Mouse (Mus musculus) B cell, adult 2 months (primary cell): Measurements from ENCODE around the gene Morn1.

Experiments used
- DNase-seq, 2 experiments: peaks; one replicate each; pipeline ENCODE4 v3.0.0; 2022

Morn1 gene

DNA sequence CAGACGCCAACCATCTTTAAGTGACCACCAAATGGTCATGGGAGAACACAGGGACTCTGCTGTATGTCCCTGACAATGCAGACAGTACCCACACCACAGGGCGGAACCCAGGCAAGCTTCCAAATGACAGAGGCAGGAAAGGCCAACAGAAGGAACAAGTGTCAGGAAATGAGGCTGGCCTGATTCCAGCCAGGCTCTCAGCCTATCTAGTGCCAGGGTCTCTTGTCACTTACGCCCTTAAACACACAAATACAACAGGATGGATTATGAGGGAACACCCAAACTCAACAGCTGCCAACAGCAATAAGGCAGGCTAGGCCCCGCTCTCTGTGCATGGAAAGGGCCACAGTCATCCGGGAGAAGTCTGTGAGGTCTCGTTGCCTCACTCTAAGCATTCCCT lies 78.2 kb downstream of the Morn1 start:
- no peak for DNase-seq

DNA sequence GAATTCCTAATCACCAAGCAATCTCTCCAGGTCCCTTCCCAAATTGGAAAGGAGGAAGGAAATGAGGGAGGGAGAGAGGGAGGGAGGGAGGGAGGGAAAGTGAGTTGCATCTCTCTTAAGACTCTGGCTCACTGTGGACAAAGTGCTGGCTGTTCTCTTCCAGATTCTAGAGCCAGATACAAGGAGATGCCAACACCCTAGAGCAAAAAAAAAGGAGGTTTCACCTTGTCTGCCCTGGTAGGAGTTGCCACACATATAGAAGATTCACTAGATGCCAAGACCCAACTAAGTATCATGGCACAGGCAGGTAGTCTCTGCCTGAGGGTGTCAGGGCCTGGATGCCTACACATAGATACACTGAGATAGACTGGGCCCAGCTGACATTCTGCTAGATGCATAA lies 79.5 kb downstream of the Morn1 start:
- DNase-seq = no peak

DNA sequence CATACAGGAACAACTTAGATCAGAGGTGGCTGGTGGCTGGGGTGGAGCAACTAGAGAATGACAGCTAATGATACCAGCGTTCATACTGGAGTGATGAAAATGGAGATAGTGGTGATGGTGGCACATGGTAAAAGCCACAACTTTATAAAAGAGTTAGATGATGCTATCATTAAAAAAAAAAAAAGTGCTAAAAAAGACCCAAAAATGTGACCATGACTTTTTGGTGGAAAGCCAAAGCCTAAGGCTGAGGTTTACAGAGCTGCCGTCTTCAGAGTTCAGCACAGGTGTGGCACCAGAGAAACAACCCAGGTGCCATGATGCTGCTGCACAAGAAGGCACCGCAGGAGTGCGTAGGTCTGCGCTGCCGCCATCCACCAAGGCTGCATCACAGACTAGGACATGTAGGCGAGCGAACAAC lies 82.5 kb downstream of the Morn1 start:
- no peak for DNase-seq

DNA sequence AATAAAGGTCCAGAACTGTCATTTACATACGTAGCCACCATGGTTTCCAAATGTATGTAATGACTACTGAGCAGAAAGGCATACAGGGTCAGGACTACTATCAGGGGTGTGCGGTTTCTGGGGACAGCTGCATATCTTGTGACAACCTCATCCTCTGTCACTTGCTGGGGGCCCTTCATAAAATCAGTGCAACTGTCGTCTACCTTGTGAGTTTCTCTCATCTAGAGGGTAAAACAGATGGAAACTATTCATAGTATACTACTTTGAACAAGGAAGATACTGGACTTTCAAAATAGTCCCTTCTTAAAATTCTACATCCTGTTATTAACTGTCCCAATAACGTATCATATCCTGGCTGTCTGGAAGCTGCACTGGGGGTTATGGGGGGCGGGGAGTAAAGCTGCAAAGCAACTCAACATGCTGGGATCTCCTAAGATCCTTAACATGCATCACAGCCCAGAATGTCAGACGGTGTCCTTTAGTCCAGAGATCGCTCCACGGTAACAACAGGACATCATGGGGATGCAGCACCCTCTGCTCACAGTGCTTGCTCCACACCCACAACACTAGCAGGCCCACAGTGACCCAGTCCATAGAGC lies 84.3 kb downstream of the Morn1 start:
- no peak for DNase-seq

DNA sequence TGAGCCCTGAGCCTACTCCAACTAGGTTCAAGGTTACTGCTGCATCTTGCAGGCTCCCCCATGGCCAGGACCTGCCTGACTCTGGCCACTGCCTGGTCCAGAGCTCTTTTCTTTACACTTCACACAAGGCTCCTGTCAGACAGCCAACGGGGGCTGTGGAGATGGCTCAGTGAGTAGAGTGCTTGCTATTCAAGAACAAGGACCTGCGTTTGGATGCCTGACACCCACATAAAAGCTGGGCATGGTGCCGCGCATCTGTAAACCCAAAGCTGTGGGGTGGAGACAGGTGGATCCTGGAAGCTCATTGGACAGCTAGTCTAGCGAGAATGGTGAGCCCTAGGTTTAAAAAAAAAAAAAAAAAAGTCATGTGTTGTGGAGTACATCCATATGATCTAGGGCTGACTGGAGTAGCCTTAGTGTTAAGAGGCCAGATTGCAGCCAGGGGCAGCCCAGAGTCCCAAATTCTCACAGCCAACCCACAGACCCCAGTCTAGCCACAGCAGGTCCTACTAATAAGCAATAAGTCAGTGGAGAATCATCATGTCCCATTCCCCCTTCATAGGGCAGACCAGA lies 85.7 kb downstream of the Morn1 start:
- no peak for DNase-seq

DNA sequence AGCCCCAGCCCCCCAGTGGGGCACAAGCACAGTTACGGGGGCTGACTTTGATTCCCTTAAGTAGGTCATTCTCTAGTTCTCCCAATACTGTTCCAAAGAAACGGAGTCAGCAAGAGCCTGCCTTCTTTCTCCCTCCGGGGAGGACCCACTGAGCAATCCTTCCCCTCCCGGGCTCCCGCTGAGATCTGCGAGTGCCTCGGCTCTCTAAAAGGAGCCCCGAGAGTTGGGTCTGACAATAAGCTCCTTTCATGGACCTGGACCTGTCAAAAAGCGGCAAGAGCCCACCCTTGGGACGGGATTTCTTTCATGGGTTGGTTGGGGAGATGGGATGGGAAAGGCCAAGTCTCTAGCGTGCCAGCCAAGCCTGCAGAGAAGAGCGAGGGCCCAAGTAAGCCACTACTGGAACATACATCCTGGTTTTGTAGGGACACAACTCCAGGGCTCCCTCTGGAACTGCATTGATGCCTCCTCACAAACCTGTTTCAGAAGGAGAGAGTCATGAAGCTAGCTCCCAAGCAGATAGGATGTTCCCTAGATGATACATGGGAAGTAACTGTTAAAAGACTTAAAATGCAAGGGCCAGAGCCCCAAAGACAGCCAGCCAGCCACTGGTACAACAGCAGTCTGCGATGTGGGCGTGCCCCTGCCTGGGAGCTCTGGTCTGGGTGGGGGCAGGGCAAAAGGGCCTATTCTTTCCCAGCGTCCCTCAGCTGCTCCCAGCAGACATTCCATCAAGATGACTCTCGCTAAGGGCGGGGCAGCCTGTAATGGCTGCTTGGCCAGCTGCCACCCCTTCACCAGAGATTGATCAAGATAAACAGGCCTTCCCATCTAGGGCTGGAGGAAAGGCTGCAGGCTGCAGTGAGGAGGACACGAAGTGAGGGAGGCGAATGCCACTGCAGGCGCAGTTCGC lies 86.8 kb downstream of the Morn1 start:
- DNase-seq = no peak

DNA sequence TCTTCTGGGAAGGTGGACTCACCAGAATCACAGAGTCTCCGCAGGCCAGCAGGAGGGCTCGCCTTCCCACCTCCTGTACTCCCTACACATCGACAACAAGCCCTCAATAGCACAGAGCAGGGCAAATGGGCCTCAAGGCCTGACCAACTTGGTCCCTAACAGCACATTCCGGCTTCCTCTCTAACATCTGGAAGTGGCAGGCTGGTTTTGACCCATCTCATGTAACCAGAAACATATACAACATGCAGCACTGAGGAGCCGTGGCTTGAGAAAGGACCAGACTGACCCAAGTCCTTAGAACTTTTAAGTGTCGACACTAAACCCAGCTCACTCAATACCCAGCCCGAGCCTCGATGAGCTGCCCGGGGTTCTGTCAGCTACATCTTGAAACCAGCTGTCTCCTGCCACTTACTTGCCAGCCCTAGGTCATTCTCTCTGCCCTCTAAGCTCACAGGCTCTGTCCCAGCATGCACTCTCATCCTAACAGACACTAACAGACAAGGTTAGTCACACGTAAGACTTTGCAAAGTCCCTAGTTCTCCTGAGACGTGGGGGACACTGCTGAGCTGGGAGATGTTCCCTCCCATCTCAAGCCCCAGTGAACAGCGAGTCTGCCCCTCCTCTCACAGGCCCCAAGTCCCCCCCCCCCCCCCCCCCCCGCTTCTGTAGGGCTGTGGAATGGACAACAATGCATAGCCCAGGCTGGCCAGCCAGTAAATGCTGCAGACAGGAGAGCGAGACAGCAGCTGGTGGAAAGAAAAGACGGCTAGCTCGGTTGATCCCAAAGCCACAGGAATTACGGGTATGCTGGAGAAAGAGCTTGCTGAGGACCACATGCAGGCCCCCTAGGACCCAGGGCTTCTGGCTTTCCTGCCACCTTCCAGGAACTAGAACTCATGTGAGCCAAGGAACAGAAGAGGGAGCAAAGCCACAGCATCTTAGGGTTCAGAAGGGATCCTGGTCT lies 87.7 kb downstream of the Morn1 start:
- DNase-seq = no peak

DNA sequence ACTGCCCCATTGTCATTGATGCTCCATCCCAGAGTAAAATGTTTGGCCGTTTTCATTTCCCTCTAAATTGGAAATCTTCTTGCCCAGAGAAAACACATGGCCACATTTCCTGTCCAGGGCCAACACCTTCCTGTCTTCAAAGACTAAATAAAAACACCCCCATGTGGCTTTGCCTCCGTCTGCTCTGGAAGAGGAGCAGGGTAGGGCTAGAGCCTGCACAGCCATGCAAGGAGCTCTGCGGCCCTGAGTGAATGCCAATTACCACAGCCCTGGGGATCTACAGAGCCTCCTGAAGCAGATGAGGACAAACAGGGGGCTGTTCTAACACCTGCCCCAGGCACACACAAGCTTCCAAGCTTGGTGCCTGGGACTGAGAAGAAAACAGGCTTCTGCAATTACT lies 89.8 kb downstream of the Morn1 start:
- no peak for DNase-seq

DNA sequence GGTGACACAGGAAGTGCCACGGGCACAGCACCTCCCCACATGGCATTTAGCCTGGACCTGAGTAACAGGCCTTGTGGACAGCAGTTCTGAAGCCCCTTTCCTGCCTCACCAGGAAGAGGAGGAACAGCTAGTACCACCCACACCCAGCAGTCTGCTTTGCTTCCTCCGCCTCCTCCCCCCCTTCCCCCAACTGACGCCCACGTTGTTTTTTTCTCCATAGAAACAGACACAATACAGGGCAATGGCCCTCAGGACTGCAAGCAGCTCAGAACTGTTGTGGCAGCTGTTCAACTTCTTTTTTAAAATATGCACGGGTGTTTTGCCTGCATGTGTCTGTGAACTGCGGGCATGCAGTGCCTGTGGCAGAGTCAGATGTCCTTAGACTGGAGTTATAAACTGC lies 91.9 kb downstream of the Morn1 start:
- DNase-seq = peak; percentile 73 to 80

DNA sequence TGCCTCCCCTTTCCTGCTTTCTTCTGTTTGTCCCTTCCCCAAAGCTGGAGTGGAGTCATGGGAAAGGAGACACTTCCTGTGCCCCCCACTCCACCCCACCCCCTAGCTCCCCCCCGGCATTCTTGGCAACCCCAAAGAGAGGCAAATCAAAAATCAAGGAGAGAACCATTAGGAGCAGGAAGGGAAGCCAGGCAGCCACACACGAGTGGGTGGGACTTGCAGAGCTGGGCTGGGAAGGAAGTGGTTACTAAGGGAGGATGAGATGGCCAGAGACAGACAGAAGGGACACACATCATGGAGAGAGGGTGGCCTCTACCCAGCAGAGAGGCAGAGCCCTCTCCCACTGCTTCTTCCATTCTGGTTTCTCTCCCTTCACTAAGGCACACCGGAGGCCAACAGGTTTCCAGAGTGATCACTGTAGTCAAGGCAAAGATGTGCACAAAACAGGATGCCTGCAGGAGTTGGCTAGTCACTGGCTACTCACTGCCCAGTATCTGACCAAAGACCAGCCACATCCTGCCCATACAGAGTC lies 92.7 kb downstream of the Morn1 start:
- DNase-seq = no peak

DNA sequence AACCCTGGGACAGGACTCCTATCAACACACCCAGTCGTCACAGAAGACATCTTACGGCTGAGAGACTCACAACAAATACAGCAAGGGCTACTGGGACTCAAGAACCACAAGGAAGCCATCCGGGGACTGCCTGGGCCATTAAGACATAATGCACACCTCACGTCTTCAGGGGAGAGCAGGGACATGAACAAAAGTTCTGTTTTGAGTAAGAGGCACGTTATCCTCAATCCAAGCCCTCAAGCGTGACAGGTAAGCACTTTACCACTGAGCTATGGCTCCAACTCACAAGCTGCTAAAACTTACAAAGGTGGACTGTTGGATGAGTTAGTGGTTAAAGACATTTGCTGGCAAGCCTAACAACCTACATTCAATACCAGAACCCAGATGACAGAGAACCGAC lies 96.8 kb downstream of the Morn1 start:
- DNase-seq = no peak

DNA sequence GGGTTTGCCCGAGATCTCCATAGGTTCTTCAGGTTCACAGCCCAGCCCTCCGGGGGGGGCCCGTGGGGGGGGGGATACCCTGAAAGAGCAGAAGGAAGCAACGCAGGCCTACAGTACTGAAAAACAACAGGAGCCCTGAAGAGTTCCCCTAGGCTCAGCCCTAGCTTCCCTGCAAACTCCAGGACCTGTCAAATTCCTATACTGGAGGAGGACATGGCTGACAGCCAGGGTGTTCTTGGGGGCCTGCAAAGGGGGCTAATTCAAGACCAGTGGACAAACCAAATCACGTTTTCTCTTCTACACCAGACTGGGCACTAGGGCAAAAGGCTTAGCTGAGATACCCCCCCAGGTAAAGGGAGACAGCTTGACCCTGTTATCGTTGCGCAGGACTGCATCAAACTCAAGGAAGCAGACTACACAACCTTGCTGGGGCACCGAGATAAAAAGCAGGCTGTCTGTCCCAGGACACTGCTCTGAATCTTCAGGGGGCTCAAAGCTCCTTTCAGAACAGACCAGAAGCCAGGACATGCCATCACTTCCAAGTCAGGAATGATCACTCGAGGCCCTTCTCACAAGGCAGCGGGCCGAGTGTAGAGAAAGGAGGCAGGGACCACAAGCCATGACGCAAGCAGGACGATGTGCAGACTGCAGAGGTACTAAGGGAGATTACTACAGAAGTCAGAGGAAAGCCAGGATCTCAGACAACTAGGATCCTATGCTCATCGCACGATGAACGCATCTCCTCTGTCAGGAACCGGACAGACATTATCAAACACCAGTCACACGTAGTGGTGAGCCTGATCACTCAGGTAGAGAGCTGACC lies 98.1 kb downstream of the Morn1 start:
- no peak for DNase-seq

DNA sequence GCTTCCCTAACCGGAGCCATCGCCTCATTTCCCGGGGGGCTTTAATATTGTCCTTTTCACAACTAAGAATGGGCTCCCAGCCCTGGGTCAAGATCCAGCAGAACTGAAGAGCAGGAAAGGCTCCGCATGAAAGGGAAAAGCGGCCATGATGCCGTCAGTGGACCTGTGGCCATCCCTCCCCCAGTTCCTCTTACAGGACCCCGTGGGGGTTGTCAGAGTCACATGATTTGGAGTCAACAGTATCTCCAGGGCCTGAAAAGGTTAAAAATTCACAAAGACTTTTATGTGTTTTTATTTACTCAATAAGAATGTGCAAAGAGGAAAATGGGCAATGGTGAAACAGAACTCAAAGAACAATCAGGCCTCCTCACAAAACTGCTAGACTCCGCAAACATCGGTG lies 99.5 kb downstream of the Morn1 start:
- no peak for DNase-seq

DNA sequence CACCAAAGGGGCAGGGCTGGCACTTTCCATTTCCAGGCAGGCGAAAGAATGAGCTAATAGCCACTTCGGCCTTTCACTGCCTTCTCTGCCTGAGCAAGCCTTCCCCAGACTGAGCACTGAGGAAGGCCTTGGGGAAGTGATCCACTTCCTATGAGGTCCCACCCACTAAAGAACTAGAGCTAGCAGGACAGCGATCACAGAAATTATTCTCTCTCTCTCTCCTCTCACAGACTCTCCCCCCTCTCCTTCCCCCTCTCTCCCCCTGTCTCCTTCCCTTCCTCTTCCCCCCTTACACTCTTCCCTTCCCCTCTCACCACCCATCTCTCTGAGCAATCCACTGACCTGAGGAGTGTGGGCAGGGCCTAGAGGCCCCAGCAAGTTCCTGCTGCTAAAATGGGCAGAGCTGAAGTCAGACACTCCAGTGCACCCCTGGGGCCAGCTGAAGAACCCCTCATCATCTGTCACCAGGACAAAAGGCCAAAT lies 100.9 kb downstream of the Morn1 start:
- DNase-seq = peak; percentile 27 to 31

DNA sequence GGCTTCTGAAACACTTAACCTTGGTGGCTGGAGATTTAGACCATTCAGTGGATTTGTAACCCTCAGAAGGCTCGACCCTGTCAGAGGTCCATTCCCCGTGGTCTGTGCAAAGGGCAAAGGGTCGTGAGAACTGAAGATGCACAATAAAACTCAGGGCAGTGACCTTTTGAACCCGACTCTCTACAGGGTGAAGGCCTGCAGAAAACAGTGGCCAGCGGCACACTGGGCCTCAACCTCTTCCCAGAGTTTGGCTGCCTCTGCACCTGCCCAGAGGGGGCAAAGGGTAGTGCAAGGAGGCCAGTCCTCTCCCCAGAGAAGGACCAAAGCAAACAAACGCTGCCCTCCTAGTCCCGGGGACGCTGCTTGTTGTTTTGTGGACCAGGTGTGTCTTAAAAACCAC lies 102.0 kb downstream of the Morn1 start:
- DNase-seq = no peak

DNA sequence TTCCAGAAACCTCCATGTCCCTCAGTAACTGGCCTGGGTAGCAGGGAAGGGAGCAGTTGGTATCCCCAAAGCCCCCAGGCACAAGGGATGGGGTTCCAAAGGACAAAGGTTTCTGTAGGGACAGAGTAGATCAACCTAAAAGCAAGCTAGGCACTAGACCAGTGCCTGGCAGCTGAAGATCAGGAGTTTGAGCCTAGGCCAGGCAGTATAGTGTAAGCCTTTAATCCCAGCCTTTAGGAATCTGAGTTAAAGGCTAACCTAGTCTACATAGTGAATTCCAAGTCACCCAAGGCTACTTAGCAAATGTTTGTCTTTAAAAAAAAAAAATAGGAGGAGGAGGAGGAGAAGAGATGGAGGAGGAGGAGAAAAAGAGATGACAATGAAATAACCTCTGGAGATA lies 102.4 kb downstream of the Morn1 start:
- DNase-seq = no peak

DNA sequence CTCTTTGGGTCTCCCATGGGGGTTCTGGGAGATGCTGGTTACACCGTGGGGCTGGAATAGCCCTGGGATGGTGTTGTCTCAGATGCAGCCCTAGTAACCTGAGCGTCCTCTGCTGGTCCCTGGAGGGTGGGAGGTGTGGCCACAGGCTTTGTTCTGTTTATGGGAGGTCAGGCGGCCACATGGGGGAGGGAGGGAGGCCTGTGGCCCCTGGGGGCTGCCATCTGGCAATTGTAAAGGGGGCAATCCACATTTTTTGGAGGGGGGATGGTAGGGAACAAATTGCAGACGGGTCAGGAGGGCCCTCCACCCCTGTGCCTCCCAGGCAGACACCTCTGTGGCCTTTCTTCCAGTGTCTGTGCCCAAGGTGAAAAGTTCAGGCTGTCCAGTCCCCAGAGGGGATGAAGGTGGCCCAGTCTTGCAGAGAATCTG lies 103.3 kb downstream of the Morn1 start:
- no peak for DNase-seq

DNA sequence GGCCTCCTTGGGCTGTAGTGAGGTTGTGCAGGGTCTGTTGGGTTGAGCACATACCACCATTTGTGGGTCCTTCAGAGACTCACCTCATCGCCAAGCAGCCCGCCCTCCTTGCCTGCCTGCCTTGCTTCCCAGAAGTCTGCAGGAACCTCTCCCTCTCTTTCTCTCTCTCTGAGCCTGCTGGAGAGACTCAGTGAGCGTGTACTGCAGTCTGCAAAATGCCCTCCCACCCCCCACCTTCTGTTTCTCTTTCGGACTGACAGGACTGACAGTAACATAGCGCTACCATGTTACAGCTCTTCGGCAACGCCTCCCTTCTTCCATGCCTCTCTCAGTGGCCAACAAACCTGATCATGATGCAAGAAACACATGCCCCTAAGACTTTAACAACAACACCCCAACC lies 103.9 kb downstream of the Morn1 start:
- no peak for DNase-seq
